Mouse (Mus musculus): ENCODE measurements around the gene St3gal2. TPM values are rescaled to one million over a fixed set of nuclear protein-coding genes. Genes with fewer than 3 reads are reported as not detected.
"Not testable (repeated sequence)": the region's sequence is repeated elsewhere in the genome, so short reads cannot be mapped to it uniquely, and the experiment has no call there.

Gene St3gal2
- polyA plus RNA-seq, 1 experiment from 2014 or later, result 34.8 TPM

- WGBS, result 63% methylated on average over 5 of the region's 5 CpGs
Observed at GRCm38 (mm10) chr8:110929066-110929465, 9.3 kb downstream of the St3gal2 start.

GRCm38 (mm10) chr8:110929672-110930071, 9.9 kb downstream of the St3gal2 start:
- peaks cover 11% of the 10 kb centered on the region; the same call in 1 of the 2 replicates for H3K36me3 ChIP-seq
- H3K27me3 ChIP-seq; H3K4me3 ChIP-seq (replicated peaks); H3K27ac ChIP-seq (replicated peaks); H3K4me2 ChIP-seq (replicated peaks); H3K9ac ChIP-seq; H3K9me3 ChIP-seq (replicated peaks); ATAC-seq (ENCODE audit: insufficient number of reproducible peaks, low FRiP score, low TSS enrichment, low read depth): not testable (repeated sequence)
- WGBS, result 94% methylated on average over 8 of the region's 8 CpGs
- peaks cover 28% of the 10 kb centered on the region; the same call in 1 of the 2 replicates for H3K4me1 ChIP-seq

More at GRCm38 (mm10) chr8:110929066-110929465, 9.3 kb downstream of the St3gal2 start:
- Histone ChIP-seq H3K36me3 (0 out of 2 replicates have a peak, but pooled peaks cover 8% of the 10 kb centered on the region), H3K4me1 (peaks cover 28% of the 10 kb centered on the region; the same call in 1 of the 2 replicates), H3K4me2 (replicated peaks) (no peak overlapping the region), H3K9me3 (replicated peaks) (no peaks in the 10 kb centered on the region), H3K27me3 (no peaks in the 10 kb centered on the region), H3K9ac (no peak overlapping the region), H3K27ac (replicated peaks) (no peak overlapping the region), H3K4me3 (replicated peaks) (no peak overlapping the region)
- ATAC-seq (ENCODE audit: insufficient number of reproducible peaks, low FRiP score, low TSS enrichment, low read depth), result no peak

GRCm38 (mm10) chr8:110931176-110931939, 11.6 kb downstream of the St3gal2 start:
- no peak for ATAC-seq (ENCODE audit: insufficient number of reproducible peaks, low FRiP score, low TSS enrichment, low read depth)
- H3K4me3 ChIP-seq (replicated peaks), result no peak overlapping the region
- H3K9ac ChIP-seq, result no peak overlapping the region
- peaks cover 11% of the 10 kb centered on the region; the same call in 1 of the 2 replicates for H3K36me3 ChIP-seq
- no peaks in the 10 kb centered on the region for H3K9me3 ChIP-seq (replicated peaks)
- no peaks in the 10 kb centered on the region for H3K27me3 ChIP-seq
- no peak overlapping the region for H3K4me2 ChIP-seq (replicated peaks)
- peaks cover 30% of the 10 kb centered on the region; the same call in 1 of the 2 replicates for H3K4me1 ChIP-seq
- H3K27ac ChIP-seq (replicated peaks), result no peak overlapping the region
- WGBS, result 64% methylated on average over 12 of the region's 12 CpGs

- Histone ChIP-seq H3K4me2 (replicated peaks) (no peak overlapping the region), H3K9ac (no peak overlapping the region), H3K4me1 (peaks cover 27% of the 10 kb centered on the region; the same call in 1 of the 2 replicates), H3K27me3 (no peaks in the 10 kb centered on the region), H3K27ac (replicated peaks) (no peak overlapping the region), H3K9me3 (replicated peaks) (no peaks in the 10 kb centered on the region), H3K36me3 (peaks cover 11% of the 10 kb centered on the region; the same call in 1 of the 2 replicates), H3K4me3 (replicated peaks) (no peak overlapping the region)
- WGBS, result 71% methylated on average over 3 of the region's 3 CpGs
- no peak for ATAC-seq (ENCODE audit: insufficient number of reproducible peaks, low FRiP score, low TSS enrichment, low read depth)
Observed at GRCm38 (mm10) chr8:110932444-110932843, 12.7 kb downstream of the St3gal2 start.

- Histone ChIP-seq H3K4me2 (replicated peaks) (no peak overlapping the region), H3K36me3 (peaks cover 11% of the 10 kb centered on the region; the same call in 1 of the 2 replicates), H3K9me3 (replicated peaks) (no peaks in the 10 kb centered on the region), H3K9ac (no peak overlapping the region), H3K4me1 (peaks cover 21% of the 10 kb centered on the region; the same call in 1 of the 2 replicates), H3K27ac (replicated peaks) (no peak overlapping the region), H3K4me3 (replicated peaks) (no peak overlapping the region), H3K27me3 (no peaks in the 10 kb centered on the region)
- ATAC-seq (ENCODE audit: insufficient number of reproducible peaks, low FRiP score, low TSS enrichment, low read depth), result no peak
- 85% methylated on average over 2 of the region's 2 CpGs for WGBS
Observed at GRCm38 (mm10) chr8:110933272-110933671, 13.6 kb downstream of the St3gal2 start.

- Histone ChIP-seq H3K27ac (replicated peaks) (no peak overlapping the region), H3K27me3 (no peaks in the 10 kb centered on the region), H3K9ac (no peak overlapping the region), H3K9me3 (replicated peaks) (no peaks in the 10 kb centered on the region), H3K36me3 (peaks cover 3% of the 10 kb centered on the region; the same call in 1 of the 2 replicates), H3K4me3 (replicated peaks) (no peak overlapping the region), H3K4me2 (replicated peaks) (no peak overlapping the region), H3K4me1 (peaks cover 24% of the 10 kb centered on the region)
- no peak for ATAC-seq (ENCODE audit: insufficient number of reproducible peaks, low FRiP score, low TSS enrichment, low read depth)
- 92% methylated on average over 12 of the region's 12 CpGs for WGBS
Observed at GRCm38 (mm10) chr8:110936217-110936616, 16.5 kb downstream of the St3gal2 start.

- no peak overlapping the region for H3K4me2 ChIP-seq (replicated peaks)
- H3K4me3 ChIP-seq (replicated peaks), result no peak overlapping the region
- peak; percentile 63; the same call in 1 of the 2 replicates for ATAC-seq (ENCODE audit: insufficient number of reproducible peaks, low FRiP score, low TSS enrichment, low read depth)
- peaks cover 26% of the 10 kb centered on the region for H3K4me1 ChIP-seq
- H3K27ac ChIP-seq (replicated peaks), result peak overlapping the region; percentile 61
- no peaks in the 10 kb centered on the region for H3K27me3 ChIP-seq
- 47% methylated on average over 6 of the region's 6 CpGs for WGBS
- H3K9me3 ChIP-seq (replicated peaks), result no peaks in the 10 kb centered on the region
- peaks cover 3% of the 10 kb centered on the region; the same call in 1 of the 2 replicates for H3K36me3 ChIP-seq
- no peak overlapping the region for H3K9ac ChIP-seq
Observed at GRCm38 (mm10) chr8:110938882-110939589, 19.3 kb downstream of the St3gal2 start.

GRCm38 (mm10) chr8:110940682-110941452, 21.1 kb downstream of the St3gal2 start:
- no peak for ATAC-seq (ENCODE audit: insufficient number of reproducible peaks, low FRiP score, low TSS enrichment, low read depth)
- H3K27ac ChIP-seq (replicated peaks), result peak overlapping the region; percentile 82
- H3K27me3 ChIP-seq, result no peaks in the 10 kb centered on the region
- no peaks in the 10 kb centered on the region for H3K9me3 ChIP-seq (replicated peaks)
- no peak overlapping the region for H3K4me2 ChIP-seq (replicated peaks)
- WGBS, result 77% methylated on average over 15 of the region's 15 CpGs
- peaks cover 26% of the 10 kb centered on the region for H3K4me1 ChIP-seq
- no peaks in the 10 kb centered on the region for H3K36me3 ChIP-seq
- no peak overlapping the region for H3K9ac ChIP-seq
- no peak overlapping the region for H3K4me3 ChIP-seq (replicated peaks)

GRCm38 (mm10) chr8:110941453-110941948, 21.8 kb downstream of the St3gal2 start:
- Histone ChIP-seq H3K27ac (replicated peaks) (peak overlapping the region; percentile 82), H3K36me3 (no peaks in the 10 kb centered on the region), H3K4me2 (replicated peaks) (no peak overlapping the region), H3K9ac (no peak overlapping the region), H3K9me3 (replicated peaks) (no peaks in the 10 kb centered on the region), H3K4me3 (replicated peaks) (no peak overlapping the region), H3K4me1 (peaks cover 23% of the 10 kb centered on the region), H3K27me3 (no peaks in the 10 kb centered on the region)
- 50% methylated on average over 10 of the region's 10 CpGs for WGBS
- ATAC-seq (ENCODE audit: insufficient number of reproducible peaks, low FRiP score, low TSS enrichment, low read depth), result peak; percentile 22; the same call in 1 of the 2 replicates

- Histone ChIP-seq H3K27me3 (no peaks in the 10 kb centered on the region), H3K4me1 (peaks cover 15% of the 10 kb centered on the region), H3K27ac (replicated peaks) (no peak overlapping the region), H3K4me3 (replicated peaks) (no peak overlapping the region), H3K9me3 (replicated peaks) (no peaks in the 10 kb centered on the region), H3K4me2 (replicated peaks) (no peak overlapping the region), H3K36me3 (no peaks in the 10 kb centered on the region), H3K9ac (no peak overlapping the region)
- no peak for ATAC-seq (ENCODE audit: insufficient number of reproducible peaks, low FRiP score, low TSS enrichment, low read depth)
- 80% methylated on average over 7 of the region's 7 CpGs for WGBS
Observed at GRCm38 (mm10) chr8:110944276-110944876, 24.7 kb downstream of the St3gal2 start.

All from embryonic facial prominence, embryonic 15.5 days (tissue).